Mouse (Mus musculus): ENCODE data around the gene Ptpn13. TPM values are rescaled to one million over a fixed set of nuclear protein-coding genes. Genes with fewer than 3 reads are reported as not detected.

Gene Ptpn13
- under 1 TPM; 0.22 to 0.58 TPM for total RNA-seq (2023)

GRCm38 (mm10) chr5:103424678-103425319 lies at the start of gene Ptpn13:
Ptpn13 (plus strand) TSS chr5:103425192.

DNA sequence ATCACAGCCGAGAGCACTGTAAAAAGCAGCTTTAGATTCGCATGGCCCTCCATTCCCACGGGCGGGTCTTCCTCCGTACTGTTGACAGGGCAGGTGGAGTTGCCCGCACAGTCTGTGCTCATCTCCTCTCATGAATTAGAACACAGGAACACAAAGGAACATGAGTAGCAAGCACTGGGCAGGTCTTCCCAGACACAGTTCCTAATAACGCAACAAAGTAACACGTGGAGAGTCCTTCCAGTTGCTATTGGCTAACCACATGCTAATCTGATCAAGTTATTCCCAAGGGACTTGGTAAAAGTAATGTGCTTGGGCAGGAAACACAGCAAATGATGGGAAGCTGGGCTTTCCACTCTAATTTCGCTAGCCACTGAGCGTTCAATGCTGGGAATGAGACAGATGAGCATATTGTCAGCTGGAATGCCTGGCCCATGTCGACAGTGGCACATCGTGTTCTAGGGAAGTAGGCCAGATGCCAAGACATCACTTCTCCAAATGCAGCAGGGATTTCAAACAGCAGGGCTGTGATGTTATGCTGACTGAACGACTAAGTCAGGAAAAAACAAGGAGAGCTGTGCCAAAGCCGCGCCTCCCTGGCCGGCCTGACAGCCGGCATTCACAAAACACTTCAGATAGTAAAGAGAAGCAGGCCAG lies 204.2 kb downstream of the Ptpn13 start, which contains the start of gene Slc10a6:
TSS of gene Slc10a6 (minus strand) at position 293 of the 654 bp plus-strand sequence.

Other genes starting within 250 kb of the Ptpn13 start
- not detected for gene Mapk10, start 213.9 kb upstream of the Ptpn13 start, total RNA-seq (2023)
- gene Slc10a6, start 204.2 kb downstream of the Ptpn13 start, total RNA-seq (2023): not detected
- not detected for gene 1700016H13Rik, start 230.8 kb downstream of the Ptpn13 start, total RNA-seq (2023)